Mouse (Mus musculus) thymus, postnatal 25 days (tissue): Measurements from ENCODE around the gene Rai14.

Experiments
- DNase-seq: peaks from one replicate; pipeline ENCODE4 v3.0.0; 2022

Rai14 gene

DNA sequence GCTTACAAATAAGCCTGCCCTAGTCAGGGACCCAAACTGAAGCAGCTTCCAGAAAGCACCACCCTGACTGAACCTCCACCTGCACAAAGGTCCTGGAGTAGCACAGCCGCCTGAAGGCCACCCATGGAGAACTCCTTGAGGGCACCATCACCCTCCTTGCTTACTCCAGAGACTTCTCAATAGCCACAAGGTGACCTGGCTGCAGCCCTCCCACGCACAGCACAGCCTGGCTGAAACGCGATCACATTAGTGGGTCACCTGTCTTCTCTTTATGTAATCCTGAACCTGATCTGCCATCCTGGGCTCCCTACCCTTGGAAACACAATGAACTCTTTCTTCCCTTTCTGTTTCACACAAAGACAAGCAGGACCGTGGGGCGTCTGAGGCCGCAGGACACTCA lies 27.1 kb downstream of the Rai14 start:
- no peak for DNase-seq

DNA sequence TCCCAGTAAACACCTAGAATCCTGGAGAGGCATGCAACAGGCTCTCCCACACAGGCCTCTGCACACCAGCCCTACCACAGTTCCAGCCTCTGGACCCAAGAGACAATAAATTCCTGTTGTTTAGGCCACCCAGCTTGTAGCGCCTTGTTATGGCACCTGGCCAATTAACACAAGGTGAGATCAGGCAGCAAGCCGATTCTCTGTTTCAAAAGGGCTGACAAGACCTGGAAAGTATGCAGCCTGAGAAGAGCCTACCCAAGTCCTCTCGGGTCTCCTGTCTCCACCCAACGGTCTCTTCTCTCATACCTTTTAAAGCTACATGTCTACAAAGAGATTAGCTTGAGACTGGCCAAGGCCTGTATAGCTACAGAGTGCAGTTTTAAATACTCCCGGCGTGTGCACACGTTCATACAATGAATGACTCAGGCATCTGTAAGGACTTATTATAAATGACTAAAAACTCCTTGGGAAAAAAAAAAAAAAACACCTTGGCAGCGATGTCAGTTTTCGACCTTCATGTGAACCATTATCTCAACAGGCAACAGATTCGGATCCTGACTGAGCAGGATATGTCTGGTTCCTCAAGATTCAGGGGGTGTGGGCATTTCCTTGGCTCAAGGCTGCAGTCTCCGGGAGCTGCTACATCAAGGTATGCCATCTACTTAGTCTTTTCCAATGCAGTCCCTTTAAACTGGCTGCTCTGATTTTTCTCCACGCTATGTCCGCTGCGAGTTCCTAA lies 28.6 kb downstream of the Rai14 start:
- no peak for DNase-seq

DNA sequence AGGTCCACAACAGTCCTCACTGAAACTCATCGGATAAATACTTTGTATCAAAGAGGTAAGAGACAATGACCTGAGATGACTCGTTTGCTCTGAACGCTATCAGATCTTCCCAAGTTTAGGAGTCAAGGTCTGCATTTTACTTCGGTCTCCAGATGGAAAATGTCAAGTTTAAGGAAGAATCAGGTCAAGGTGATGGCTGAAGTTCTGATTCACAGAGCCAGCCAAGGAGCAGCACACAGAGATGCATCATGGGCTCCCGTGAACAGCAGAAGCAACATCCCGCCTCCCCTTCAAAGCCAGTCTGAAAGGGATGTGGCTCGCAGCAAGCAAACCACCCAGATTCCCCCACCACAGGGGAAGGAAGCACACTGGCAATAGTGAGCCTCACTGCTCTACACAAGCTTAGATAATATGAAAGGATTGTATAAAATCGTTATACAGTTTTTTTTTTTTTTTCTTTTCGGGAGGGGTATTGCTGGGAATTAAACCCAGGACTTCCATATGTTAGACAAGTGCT lies 30.7 kb downstream of the Rai14 start:
- DNase-seq: no peak

DNA sequence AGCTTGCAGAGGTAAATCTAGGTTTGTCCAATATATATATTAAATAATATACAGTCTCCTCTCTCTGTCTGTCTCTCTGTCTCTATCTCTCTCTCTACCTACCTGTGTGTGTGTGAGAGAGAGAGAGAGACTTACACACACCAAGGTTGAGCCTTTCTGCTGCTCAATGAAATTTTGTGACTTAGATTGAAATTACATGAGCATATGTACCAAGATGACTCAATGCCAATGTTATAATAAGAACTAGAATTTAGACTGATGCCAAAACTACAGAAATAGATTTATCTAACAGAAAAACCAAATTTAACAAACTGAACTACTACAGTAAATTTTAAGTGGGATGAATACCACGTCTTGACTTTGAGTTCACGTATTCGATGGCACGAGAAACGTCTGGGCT lies 33.9 kb downstream of the Rai14 start:
- DNase-seq: no peak

DNA sequence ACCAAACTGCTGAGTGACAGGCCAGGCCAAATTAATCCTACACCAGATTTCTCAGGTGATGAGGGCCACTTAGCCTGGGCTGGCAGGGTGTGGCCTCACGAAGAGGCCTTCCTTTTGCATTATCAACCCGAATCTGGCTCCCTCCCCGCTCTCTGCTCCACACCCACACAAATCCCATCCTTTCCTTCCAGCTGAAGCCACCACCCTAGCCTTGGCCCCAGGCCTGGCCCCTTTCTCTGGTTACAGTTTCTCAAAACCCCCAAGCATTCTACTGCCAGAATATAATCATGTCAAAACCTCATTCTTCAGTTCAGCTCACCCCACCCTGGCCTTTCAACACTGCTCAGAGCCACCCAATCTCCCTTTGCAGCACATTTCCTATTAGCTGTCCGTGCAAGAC lies 34.9 kb downstream of the Rai14 start:
- DNase-seq: no peak

DNA sequence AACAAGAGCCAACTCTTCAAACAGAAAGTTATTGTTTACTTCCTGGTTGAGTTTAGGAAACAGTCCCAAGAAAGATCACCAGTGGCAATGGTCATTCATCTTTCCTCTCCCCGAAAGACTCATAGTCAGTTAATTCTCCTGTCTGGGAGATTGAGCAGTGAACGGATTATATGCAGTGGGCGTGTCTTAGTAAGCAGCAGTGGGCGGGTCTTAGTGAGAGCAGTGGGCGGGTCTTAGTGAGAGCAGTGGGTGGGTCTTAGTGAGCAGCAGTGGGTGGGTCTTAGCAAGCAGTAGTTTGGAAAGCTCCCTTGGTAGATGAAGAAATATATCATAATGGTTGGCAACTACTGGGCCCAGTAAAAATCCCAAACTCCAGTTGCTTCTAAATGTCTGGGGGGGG lies 38.6 kb downstream of the Rai14 start:
- DNase-seq: no peak

DNA sequence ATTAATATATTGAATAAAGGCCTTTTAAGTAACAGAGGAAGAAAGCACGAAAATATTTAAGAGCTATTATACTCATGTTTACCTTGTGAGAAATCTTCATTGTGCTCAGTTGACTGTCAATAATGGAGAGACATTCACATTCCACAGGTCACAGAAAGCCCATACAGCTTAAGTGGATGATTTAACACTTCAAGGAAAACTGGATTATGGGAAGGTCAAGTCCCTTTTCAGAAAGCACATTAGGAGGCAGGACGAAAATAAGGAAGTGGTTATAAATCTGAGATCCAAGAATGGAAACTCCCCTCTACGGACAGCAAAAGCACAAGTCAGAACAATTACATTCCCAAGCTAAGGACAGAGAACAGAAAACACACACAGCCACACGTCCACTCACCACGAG lies 41.5 kb downstream of the Rai14 start:
- DNase-seq: no peak

DNA sequence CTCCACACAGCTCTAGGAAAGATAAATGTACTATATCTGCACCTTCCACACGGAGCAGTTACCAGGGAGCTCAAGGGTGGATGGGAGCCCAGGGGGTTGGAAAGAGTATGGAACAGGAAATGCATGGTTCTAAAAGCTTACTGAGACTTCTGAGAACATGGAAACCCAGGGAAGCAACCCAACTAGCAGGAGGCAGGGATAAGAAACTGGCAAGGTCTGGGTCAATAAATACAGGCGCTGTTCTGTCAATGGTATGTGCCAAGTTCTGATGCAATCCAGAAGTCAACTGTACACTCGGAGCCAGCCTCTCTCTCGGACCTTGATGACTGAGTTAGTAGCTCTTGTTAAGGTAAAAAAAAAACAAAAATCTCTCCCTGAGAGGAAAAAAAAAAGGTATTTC lies 42.6 kb downstream of the Rai14 start:
- DNase-seq: no peak

DNA sequence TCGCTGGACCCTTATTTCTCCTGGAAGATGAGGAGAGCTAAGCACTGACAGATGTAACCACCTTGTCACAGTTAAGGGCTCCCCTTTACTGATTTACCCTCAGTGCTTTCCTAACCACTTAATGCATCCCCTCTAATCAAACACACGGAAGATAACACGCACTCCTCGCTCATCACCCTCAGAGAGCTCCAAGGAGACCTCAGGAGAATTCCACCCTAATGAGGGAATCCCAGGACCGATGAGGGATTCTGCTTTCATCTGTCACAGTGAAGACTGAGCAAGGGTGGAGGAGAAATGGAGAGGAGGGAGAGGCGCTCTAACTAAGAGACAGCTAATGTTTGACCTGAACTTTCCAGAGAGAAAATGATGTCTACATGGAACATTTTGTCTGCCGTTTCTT lies 44.3 kb downstream of the Rai14 start:
- DNase-seq: no peak

DNA sequence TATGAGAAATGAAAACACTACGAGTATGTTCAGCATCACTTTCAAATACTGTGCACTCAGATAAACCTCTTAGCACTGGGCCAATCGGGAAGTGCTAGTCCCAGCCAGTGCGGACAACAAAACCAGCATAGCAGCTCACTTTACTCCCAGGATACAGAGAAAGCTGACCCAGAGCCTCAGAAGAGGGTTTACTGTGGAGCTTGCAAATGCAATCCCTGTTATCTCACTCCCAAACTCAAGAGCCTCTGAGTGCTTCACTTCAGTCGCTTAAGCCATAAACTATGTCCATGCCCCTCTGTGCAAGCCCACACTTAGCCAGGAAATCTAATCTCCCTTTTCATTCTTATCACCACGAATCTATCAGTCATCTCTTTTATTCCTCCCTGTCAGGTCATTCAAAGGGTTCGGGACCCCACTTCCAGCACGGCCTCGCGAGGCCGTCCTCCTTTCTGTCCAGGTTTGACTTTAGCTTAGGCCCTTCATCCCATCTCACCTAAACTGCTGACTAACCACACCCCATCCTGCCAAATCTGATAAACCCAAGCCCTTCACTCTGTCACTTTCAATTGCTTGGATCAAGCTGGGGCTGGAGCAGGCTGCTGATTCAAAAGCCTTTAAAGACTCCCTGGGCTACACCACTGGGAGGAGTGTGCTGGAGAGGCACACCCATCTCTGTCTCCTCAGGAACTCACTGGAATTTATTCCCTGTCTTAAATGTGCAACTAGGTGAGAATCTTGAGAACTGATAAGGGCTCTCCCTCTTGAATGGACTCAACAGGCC lies 46.1 kb downstream of the Rai14 start:
- DNase-seq: no peak

DNA sequence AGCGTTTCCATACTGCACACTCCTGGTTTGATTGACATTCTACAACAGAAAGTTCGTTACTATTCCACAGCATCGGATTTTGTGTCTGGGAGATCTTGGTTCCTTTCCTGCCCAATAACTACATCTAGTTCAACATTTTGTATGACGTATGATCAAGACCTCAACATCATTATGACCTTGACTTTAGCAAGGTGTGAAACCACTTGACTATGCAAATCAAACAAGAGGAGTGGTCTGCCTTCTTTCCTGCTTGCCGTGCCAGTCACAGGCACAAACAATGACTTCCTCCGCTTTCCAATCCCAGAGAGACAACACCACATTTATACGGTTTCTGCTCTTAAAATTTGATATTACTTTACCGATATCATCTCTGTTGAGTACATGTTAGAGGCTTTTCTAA lies 48.6 kb downstream of the Rai14 start:
- no peak for DNase-seq

DNA sequence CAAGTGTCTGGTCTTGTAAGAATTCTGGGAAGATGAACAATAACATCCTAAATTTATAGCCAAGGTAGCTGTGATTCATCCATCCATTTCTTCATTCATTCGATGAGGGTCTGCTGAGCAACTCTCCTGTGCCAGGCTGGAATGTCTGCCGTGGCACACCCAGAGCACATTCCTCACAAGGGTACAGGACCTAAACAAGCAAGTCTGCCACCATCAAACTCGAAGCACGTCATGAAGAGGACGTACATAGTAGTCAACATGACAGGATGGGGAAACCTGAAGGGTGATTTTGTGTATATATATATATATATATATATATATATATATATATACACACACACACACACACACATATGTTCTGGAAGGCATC lies 49.9 kb downstream of the Rai14 start:
- no peak for DNase-seq

DNA sequence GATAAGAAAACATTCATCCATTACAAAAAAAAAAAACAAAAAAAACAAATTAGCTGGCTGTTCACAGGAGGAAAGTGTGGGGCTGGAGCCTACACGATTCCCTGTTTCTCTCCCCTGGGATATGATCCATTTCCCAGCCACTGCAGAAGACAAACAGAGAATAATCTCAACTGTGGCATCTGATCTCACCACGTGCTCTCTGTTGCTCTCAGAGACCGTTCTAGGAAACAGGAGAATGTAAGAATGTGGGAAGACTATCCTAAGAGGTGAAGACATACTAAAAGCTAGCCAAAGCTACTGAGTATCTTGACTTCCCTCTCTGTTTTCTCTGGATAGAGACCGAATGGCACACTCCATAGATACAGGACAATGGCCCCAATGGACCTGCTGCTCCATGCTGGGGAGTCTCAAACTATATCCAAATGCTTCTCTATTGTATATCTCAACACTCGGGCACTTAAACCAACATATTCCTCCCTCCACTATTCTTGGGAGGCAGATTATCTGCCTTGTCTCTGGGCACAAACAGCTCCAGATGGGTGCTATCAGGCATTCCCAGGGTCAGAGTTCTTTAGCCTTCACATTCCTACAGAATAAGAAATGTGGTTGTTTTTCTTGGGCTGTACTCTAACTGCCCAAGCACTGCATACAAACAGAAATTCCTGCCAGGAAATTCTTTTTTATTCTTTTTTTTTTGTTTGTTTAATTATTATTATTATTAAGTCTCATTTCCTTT lies 50.5 kb downstream of the Rai14 start:
- no peak for DNase-seq

DNA sequence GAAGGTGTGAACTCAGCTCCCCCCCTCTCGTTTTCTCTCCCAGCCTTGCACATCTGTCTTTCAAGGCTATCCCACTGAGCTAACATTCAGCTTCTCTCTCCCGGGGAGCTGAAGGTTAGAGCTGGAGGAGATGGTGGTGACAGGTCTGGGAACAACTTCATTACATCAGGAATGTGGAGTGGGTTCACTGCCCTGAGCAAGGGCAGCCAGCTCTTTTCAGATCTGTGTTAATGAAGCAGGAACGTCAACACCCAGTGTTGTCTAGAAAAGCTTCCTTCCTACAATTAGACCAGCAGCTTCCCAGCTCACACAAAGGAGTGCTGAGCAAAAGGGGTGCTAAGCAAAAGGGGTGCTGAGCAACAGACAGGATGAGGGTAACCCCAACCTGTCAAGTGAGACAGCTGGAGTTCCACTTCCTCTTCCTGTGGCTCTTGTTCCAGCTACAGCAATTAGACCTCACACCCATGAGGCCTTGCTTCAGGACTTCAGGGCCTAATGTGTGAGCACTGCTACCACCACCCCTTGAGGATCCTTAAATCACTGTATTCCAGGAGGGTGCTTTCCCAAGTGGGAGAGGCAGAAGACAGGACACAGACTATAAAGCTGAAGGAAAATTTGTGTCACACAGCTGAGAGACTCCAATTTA lies 52.3 kb downstream of the Rai14 start:
- peak; percentile 25 for DNase-seq

DNA sequence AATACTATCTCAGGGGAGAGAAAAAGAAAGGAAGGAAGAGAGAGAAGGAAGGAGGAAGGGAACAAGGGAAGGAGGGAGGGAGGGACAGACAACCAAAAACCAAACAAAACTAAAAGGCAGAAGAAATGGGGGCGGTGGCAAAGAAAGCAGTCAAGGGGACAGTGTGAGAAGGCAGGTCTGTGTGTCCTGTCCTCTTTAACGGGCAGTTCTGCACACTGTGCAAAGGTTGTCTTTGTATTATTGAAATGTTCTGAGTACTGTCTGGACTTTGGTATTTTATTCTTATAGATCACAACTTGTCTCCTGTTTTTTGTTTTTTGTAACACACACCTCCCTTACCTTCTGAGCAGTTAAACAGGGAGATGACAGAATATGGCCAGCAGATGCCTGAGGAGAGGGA lies 55.6 kb downstream of the Rai14 start:
- DNase-seq: no peak

DNA sequence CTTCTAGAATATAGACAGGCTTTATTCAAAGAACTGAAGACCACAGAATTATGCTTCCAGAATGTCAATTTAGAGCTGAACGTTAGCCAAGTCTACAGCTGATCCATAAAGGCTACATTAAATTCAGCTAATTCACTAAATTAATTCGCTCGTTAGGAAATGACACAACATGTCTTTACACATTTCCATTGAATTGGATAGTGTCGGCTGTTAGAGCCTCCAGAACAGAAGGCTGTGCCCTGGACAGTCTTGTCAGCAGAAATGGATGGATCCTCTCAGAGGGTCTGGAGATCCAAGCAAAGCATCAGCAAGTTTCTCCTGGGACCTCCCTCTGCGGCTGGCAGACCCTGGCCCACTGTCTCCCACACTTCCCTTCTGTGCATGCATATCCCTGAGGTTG lies 58.3 kb downstream of the Rai14 start:
- DNase-seq: no peak

DNA sequence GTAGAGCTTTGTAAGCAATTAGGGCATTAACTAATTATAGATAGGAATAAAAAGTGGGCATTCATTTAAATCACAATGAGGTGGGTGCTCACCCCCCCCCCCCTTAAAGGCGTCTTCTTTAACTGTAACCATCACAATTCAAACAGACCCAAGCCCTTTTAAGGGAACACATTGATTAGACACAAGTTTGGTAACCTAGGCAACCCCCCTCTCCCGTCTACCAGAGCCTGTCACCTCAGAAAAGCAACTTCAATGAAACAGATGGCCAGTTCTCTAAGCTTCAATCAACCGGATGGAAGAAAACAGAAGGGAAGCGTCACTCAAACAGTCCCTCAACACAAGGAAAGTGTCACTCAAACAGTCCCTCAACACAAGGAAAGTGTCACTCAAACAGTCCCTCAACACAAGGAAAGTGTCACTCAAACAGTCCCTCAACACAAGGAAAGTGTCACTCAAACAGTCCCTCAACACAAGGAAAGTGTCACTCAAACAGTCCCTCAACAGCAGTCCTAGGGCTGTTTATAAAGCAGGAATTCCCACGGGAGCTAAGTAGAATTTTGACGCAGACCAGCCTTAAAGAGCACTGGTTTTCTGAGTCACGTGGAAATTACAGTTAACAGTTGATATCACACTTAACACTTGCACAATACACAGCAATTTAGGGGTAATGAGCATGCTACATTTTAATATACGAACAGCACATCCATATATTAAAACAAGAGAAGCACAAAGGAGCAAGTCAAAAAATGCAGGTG lies 59.1 kb downstream of the Rai14 start:
- no peak for DNase-seq

DNA sequence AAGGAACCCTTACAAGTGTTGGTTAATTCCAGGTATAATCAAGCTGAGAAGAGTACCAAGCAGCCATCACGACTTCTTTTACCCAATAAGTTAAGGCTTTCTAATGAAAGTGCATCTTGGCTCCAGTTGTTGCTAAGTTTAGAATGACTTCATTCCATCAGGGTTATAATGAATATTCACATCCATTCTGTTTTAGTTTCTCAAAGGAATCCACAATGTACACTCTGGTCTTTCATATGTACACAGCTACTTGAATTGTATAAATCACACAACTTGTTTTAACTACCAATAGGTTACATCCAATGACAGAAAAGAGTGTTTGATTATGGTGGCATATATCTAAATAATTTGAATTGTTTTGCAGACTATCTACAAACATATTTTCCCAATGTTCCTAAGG lies 59.7 kb downstream of the Rai14 start:
- no peak for DNase-seq

DNA sequence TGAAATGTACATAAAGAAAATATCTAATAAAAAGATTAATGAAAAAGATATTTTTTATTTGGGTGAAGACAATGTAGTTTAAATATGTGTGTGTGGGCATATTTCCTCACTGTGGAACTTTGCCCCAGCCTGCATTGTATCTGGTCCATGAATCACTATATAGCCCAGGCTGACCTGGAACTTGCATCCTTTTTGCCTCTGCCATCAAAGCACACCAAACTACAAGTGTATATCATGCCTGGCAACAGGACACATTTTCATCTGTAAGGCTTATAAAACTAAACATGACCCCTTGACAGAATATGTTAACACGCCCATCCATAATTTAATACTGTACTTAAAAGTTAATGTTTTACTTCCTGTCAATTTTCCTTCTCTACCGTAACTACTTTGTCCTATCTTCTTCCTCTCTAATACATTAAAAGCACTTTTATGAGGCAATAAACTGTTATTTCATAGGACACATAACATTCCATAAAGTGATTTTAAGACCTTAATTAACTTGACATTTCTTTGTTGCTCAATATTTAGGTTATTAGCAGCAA lies 61.4 kb downstream of the Rai14 start:
- DNase-seq: no peak

DNA sequence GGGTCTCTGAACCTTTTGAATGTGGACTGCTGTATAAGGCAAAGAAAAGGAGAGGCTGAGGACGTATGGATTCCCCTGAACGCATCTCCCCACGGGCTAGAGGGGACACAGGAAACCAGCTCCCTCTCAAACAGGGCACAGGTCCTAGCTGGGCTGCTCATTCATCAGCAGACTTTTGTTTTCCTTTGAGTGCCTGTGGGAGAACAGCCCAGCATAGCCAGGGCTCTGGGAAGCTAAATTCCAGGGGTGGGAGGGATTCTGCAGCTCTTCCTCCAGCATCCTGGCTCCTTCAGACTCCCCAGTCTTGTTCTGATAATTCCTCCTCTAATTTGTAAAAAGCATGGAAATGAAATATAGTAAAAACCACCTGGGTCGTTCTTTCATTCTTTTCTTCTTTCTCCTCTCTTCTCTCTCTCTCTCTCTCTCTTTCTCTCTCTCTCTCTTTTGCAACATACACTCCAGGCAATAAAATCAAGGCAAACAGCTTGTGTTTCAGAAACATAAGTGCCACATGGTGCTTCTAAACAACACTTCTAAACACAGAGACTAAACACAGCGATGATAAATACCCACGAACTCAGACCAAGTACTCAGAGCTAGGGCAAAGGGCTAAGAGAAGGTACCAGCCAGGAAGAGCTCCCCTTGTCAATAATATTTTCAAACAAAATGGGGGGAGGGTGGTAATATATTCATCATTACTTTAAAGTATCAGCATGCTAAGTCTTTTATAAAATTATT lies 65.9 kb downstream of the Rai14 start:
- no peak for DNase-seq

DNA sequence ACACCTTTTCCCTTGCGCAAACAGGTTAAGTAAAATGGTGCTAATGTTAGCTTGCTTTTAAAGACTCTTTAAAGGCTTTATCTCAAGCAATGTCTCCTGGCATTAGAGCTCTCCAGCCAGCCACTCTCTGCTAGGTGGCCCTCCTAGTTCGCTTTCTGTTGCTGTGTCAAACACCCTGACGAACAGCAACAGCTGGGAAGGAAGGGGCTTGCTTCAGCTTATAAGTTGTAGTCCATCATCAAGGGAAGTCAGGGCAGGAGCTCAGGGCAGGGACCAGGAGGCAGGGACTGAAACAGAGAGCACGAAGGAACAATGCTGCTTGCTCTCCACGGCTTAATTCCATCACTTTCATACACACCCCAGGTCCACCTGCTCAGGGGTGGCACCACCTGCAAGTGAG lies 68.1 kb downstream of the Rai14 start:
- no peak for DNase-seq

DNA sequence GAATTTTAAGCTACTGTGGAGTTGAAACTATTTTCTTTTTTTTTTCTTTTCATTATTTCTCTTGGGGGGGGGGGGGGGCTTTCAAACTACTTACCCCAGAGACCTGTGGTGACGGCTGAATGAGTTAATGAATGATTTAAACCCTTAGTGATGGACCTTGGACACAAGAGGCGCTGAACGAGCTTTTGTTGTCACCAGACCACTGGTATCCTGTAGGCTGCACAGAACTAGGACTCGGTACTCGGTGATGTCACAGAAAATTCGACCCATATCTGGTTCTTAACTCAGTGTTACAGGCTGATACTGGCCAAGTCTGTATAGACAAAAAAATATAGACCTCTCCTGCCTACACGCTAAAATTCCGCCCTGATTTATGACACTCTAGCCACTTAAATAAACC lies 69.3 kb downstream of the Rai14 start:
- no peak for DNase-seq
